Mouse (Mus musculus) spleen, adult 2 months (tissue): Measurements from ENCODE around the gene Tmem174.

Source experiments
- CTCF ChIP-seq: fragments of 200-500 bp; IDR thresholded peaks from 2 replicates; pipeline ENCODE4 v1.5.1; 2011; ENCODE audit warnings: mild to moderate bottlenecking, inconsistent platforms; ENCODE audit not compliant: insufficient read depth, insufficient read length, insufficient replicate concordance; ENCODE audit errors: extremely low read depth
- POLR2A ChIP-seq: fragments of 200-500 bp; IDR thresholded peaks from 2 replicates; pipeline ENCODE4 v1.6.1; 2011; ENCODE audit warnings: low read depth, low read length, inconsistent platforms

- TF ChIP-seq CTCF (no peak), POLR2A (no peak)
Observed at GRCm38 (mm10) chr13:98656034-98656471, 18.8 kb upstream of the Tmem174 start.
